Mouse (Mus musculus): ENCODE data around the gene Mettl9.

The Mettl9 gene

DNA sequence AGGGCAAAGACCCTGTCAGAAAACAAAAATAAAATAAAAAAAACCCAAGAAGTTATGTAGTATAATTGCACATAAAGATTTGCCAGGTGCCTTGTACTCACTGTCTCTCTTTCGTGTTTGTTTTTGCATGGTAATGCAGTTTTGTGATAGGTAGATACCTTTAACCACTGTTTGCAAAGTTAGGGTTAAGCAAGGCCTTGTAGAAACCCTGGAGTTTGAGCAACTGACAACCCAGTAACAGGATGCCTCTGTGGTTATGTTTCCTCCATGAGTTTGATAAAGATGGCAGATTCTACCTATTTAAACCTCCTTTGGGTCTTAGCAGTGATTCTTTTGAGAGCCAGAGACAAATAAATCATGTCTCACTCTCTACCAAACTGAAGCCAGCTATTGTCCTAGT, 9.3 kb downstream of the Mettl9 start:
- DNase-seq (ENCODE audit: extremely low spot score, low spot score): no peak

DNA sequence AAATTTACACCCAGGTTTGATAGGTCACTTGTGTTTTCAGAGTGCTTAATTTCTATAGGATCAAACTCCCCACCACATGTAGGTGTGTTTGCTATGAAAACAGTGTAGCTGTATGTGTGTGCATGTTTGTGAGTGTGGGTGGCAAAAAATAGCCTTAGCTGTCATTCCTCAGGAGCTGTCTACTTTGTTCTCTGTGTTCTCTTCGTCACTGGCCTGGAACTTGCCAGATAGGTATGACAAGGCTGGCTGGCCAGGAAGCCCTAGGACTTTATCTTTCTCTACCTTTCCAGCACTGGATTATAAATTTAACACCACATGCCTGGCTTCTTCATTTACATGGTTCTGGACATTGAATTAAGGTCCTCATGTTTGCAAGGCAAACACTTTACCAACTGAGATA, 10.0 kb downstream of the Mettl9 start:
- no peak for DNase-seq (ENCODE audit: extremely low spot score, low spot score)

DNA sequence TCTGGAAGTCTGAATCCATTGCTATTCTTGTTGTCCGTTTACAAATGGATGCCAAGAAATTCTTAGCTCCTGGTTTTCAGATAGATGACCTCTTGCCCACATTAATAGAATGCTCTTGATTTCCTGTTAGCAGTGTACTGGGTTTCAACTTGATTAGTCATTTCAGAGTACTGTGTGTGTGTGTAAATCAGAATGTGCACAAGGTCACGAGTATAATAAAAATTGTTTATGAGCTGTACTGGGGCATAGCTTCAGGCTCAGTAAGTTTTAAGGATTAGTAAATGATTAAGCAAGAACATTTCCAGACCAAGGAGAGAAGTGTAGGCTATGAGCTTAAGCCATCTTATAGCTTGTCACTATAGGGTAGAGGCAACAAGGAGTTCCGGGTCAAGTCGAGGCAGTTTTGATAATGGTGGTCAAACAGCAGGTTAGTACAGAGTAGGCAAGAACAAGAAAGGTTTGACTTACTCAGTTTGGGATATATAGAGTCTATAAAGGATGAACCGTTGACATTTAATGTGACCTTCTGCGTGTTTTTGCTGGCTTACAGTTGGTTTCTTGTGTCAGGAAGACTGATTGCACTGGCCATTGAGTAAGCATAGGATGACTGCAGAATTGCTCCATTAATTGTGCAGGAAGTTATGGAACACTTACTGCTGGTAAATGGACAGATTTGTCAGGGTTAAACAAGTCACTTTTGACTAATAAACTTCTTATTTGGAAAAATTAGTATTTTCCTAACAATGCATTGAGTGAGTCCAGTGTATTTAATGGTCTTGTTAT, 11.6 kb downstream of the Mettl9 start:
- no peak for DNase-seq (ENCODE audit: extremely low spot score, low spot score)

DNA sequence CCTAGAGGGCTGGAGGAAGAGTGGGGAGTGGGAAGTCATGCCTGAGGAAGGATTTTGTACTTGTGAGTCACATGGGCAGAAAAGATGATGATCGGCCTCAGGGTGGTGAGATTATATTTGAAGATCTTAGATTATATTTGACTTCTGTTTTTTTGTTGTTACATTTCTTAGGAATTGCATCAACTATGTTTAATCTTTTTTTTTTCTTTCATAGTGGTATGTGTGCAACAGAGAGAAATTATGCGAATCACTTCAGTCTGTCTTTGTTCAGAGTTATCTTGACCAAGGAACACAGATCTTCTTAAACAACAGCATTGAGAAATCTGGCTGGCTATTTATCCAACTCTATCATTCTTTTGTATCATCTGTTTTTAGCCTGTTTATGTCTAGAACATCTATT, 13.4 kb downstream of the Mettl9 start:
- DNase-seq (ENCODE audit: extremely low spot score, low spot score): no peak

- DNase-seq (ENCODE audit: extremely low spot score, low spot score): no peak
Observed at GRCm38 (mm10) chr7:121053071-121053470, 18.8 kb downstream of the Mettl9 start.

GRCm38 (mm10) chr7:121059477-121060218, 25.4 kb downstream of the Mettl9 start:
- no peak for DNase-seq (ENCODE audit: extremely low spot score, low spot score)

GRCm38 (mm10) chr7:121064309-121064708, 30.1 kb downstream of the Mettl9 start:
- no peak for DNase-seq (ENCODE audit: extremely low spot score, low spot score)

- no peak for DNase-seq (ENCODE audit: extremely low spot score, low spot score)
Observed at GRCm38 (mm10) chr7:121071276-121071675, 37.0 kb downstream of the Mettl9 start.

DNA sequence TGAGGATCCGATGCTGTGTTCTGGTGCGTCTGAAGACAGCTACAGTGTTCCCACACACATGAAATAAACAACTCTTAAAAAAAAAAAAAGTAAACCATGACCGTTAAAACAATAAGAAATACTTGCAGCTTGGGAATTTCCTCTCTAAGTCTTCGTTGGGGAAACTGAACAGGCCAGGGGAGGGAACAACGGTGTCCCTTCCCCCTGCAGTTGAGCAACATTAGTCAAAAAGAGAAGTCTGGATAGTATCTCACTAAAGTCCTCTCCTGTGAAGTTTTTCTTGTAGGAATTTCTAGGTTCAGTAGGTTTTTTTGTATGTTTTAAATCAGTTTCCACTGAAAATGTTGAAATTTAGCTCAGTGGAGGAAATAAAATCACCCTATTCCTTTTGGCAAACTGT, 38.3 kb downstream of the Mettl9 start:
- DNase-seq (ENCODE audit: extremely low spot score, low spot score): no peak

- DNase-seq (ENCODE audit: extremely low spot score, low spot score): no peak
Observed at GRCm38 (mm10) chr7:121074281-121074680, 40.0 kb downstream of the Mettl9 start, which contains the start of gene Igsf6. Gene Igsf6 (minus strand): TSS chr7:121074572.

DNA sequence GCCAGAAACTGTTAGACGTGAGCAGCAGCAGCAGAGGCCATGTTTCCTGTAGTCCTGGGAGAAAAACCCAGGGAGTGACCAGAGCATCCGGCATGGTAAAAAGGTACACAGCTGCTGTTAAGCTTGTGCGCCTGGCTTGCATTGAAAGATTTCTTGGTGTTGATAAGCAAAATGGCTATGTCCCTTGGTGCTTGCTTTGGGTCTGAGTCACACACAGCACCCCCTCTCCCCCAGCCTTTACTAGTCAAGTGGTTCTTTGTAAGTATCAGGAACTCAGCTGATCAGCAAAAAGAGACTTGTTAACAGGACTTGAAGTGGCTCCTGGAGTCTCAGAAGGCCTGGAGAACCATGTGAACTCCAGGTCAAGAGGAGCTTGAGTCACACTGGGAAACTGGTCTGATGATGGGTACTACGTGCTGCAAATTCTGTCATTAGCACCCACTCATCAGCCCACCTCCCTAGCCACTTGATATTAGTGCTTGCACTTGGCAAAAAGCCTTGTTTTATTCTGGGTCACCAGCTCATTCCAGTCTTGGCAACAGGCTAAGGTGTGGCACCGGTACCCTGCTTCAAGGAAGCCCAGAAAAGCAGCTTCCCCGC, 40.7 kb downstream of the Mettl9 start:
- DNase-seq (ENCODE audit: extremely low spot score, low spot score): no peak

- no peak for DNase-seq (ENCODE audit: extremely low spot score, low spot score)
Observed at GRCm38 (mm10) chr7:121075416-121075815, 41.2 kb downstream of the Mettl9 start.

DNA sequence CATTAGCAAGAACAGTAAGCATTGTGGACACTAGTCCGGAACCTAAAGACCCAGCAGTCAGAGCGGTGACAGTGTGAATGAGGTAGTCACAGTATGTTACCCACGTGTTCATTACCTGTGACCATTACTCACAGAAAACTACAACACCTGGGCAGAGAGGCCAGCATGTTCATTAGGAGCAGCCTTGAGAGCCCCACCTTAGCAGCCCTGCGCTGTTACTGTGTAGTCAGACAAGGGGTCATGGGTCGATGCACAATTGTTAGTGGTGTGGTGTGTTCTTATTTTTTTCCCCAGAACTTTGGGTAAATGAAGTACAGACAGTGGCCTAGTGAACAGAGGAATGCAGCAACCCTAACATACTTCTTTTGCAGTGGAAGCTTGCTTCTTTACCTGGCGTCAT, 43.1 kb downstream of the Mettl9 start:
- DNase-seq (ENCODE audit: extremely low spot score, low spot score): no peak

DNA sequence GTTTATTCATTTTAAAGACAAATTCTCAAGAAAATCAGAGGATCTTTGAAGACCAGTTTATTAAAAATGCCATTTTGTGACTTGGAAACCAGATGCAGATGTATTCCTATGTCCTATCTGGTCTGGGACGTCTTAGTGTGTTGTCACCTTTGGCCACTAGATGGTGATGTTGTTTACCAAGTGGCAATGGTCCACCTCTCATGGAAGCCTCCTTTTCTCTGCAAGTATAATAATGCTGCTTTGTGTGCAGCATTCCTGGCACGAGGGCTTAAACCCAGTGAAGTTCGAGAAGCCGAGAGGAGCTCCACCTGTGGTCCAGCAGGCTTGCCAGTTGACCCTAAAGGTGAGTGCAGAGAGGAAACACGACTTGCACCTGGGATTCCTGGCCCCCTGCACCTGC, 43.6 kb downstream of the Mettl9 start:
- DNase-seq (ENCODE audit: extremely low spot score, low spot score): peak; percentile 47

- no peak for DNase-seq (ENCODE audit: extremely low spot score, low spot score)
Observed at GRCm38 (mm10) chr7:121081350-121081749, 47.1 kb downstream of the Mettl9 start, which contains the start of gene Otoa. Gene Otoa (plus strand): TSS chr7:121081650.

DNA sequence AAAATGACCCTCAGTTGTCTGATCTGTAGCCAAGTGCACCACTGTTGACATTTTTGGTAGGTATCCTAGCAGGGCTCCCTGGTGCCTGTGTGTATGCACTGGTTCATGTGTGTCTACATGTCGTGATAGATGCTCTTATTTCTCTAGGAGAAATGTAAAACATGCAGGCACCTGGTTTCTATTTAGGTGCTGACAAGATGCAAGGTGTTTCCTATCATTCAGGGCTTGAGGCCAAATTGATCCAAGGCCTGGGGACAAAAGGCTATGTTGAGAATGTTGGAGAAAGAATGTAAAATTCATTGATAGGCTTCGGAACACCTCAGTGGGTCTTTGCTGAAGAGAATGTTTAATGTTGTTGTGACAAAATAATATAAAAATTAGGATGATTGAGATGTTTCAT, 47.6 kb downstream of the Mettl9 start:
- DNase-seq (ENCODE audit: extremely low spot score, low spot score): no peak

GRCm38 (mm10) chr7:121082949-121083513, 48.8 kb downstream of the Mettl9 start:
- DNase-seq (ENCODE audit: extremely low spot score, low spot score): no peak

GRCm38 (mm10) chr7:121084840-121085453, 50.7 kb downstream of the Mettl9 start:
- DNase-seq (ENCODE audit: extremely low spot score, low spot score): no peak

GRCm38 (mm10) chr7:121085500-121085899, 51.3 kb downstream of the Mettl9 start:
- no peak for DNase-seq (ENCODE audit: extremely low spot score, low spot score)

DNA sequence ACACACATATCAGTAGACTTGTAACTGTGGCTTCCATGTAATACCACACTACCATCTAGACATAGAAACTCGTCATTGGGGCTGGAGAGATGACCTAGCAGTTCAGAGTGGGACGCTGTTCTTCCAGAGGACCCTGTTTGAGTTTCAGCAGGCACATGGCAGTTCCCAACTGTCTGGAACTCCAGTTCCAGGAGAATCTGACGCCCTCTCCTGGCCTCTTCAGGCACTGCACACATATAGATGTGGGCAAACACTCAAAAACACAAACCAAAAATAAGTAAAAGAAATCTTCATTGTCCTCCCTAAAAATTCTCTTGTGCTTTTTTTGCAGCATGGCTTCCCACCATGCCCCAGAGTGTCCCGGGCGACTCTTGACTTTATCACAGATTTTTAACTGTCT, 54.5 kb downstream of the Mettl9 start:
- no peak for DNase-seq (ENCODE audit: extremely low spot score, low spot score)

- no peak for DNase-seq (ENCODE audit: extremely low spot score, low spot score)
Observed at GRCm38 (mm10) chr7:121090748-121091147, 56.5 kb downstream of the Mettl9 start.
